Mouse (Mus musculus) yolk sac, embryonic 10.5 days (tissue): ENCODE results near the gene Kbtbd7.
"Not testable (repeated sequence)": the region's sequence is repeated elsewhere in the genome, so short reads cannot be mapped to it uniquely, and the experiment has no call there.

Source experiments
- DNase-seq: peaks from one replicate; pipeline ENCODE4 v3.0.0-alpha.2; 2017; ENCODE audit warnings: low spot score

Kbtbd7 gene

GRCm38 (mm10) chr14:79451681-79452590 is 25.6 kb downstream of the Kbtbd7 start, which contains the start of gene Kbtbd6:
TSS of gene Kbtbd6 (plus strand) at chr14:79451835.
- peak; percentile 91 for DNase-seq

GRCm38 (mm10) chr14:79452591-79452934 is 26.3 kb downstream of the Kbtbd7 start:
- DNase-seq = not testable (repeated sequence)

- DNase-seq = no peak
These were observed 34.1 kb downstream of the Kbtbd7 start for GRCm38 (mm10) chr14:79460401-79460800.

- no peak for DNase-seq
These were observed 34.7 kb downstream of the Kbtbd7 start for GRCm38 (mm10) chr14:79460988-79461387.

GRCm38 (mm10) chr14:79465623-79466022 is 39.3 kb downstream of the Kbtbd7 start:
- no peak for DNase-seq

- DNase-seq = no peak
These were observed 41.3 kb downstream of the Kbtbd7 start for GRCm38 (mm10) chr14:79467621-79468020.

GRCm38 (mm10) chr14:79473384-79473783 is 47.1 kb downstream of the Kbtbd7 start:
- no peak for DNase-seq
